Mouse (Mus musculus) forelimb bud, embryonic 11.5 days (tissue): ENCODE data around the gene Nup214.
"Not testable (repeated sequence)": the region's sequence is repeated elsewhere in the genome, so short reads cannot be mapped to it uniquely, and the experiment has no call there.

Source experiments
- DNase-seq: peaks from one replicate; pipeline ENCODE4 v3.0.0-alpha.2; 2012; ENCODE audit warnings: low read depth, low spot score

The Nup214 gene

GRCm38 (mm10) chr2:31963491-31963890 lies 10.7 kb upstream of the Nup214 start:
- no peak for DNase-seq

GRCm38 (mm10) chr2:31964191-31964590 lies 10.0 kb upstream of the Nup214 start:
- DNase-seq: no peak

DNA sequence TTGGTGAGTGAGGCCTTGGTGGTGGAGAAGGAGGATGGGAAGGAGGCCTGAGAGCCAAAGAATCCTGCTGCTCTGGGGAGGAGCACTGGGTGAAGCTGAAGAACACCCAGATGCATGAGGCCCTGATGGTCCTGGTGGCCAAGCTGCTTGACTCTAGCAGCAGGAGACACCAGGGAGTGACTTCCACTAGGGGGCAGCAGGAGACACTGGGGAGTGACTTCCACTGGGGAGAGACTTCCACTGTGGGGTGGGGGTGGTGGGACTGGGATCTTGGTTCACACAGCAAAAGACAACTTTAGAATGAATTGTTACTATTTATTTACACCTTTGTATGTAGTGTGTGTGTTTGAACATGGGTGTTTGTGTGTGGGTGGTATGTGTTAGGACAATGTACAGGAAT lies 9.1 kb upstream of the Nup214 start:
- no peak for DNase-seq

DNA sequence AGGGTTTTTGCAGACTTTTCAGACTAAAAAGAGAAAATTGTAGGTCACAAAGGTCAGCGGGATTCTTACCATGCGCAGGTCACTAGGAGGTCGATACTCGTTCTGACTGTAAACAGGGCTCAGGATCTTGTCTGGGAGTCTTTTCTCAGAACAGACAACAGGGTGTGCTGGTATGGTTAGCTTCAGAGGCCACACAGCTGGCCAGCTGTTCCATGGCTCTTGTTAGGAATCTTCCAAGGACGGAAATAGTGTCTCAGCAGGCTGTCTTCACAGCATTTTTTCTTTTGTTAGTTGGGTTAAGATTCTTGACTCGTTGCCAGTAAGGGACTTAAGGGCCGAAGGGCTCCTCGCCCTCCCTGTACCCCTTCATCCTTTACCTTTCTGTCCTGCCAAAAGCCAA lies 7.4 kb upstream of the Nup214 start:
- DNase-seq: no peak

DNA sequence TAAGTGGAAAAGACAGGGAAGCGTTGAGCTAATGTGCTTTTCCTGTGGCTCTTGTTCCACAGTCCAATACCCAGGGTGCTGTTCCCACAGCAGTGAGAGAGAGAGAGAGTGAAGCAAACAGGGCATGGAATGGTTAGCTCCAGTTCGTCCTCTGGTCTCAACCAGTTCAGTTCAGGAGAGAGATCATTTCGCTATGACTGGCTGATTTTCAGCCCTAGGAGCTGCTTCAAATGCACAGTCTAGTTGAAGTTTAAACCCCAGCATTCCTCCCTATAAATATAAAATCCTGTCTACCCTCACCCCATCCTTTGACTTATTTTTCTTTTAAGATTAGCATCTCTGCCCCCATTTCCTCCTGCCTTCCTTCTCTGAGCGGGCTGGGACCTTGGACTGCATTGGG lies 1.6 kb upstream of the Nup214 start:
- no peak for DNase-seq

DNA sequence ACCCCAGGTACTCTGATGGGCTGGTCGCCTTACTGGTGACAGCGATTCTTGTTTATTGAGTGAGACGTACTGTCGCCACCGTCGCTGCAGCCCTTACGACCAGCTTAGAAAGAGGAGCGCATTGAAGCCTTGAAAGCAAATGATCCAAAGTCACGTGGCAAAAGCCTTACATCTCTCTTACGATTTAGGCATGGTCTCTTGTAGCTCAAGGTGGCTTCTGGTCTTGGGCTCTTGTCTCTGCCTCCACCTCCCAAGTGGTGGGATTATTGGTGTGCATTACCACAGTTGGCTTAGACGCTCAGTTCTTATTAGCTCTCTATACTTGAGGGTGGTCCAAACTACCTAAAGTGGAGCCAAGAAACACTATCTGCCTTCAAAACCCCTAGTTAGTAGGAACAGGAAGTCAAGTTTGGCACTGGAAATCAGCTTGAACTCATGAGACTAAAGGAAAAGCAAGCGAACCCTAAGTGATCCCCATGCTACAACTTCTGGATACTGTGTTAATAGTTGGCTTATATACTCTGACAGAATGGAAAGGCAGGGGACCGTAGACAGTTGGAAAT lies 654 bp downstream of the Nup214 start:
- no peak for DNase-seq

GRCm38 (mm10) chr2:31987774-31988173 lies 13.5 kb downstream of the Nup214 start:
- DNase-seq: no peak

DNA sequence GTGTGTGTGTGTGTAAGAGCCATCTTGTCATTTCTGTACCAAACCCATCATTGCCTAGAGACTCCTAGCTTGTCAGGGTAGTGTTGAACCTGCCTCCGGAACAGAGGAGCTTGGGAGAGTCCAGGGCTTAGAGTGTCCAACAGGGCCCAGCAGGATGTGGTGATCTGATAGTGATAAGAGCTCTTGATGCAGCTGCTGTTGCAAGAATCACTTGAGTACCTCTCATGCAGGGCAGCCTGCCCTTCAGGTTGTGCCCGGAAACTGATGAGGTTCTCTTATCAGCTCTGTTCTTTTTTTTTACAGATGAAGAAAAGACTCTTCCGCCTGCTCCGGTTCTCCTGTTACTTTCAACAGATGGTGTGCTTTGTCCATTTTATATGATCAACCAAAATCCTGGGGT lies 16.7 kb downstream of the Nup214 start:
- no peak for DNase-seq

DNA sequence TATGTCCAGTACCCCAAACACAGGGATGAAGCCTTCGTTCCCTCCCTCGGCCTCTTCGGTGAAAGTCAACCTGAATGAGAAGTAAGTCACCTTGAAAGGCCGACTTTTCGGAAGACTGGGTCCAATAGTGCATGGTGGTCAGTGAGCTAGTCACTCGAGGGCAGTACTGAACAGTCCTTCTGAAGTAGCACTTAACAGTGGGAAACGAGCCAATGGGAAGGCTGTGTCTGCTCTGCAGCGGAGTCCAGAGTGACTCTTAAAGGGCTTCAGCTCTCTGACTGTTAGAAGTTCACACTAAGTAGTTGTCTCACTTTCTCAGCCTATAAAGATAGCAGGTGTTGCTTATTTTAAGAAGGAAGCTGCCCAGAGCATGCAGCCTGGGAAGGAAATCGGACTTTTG lies 20.7 kb downstream of the Nup214 start:
- no peak for DNase-seq

GRCm38 (mm10) chr2:31996060-31996459 lies 21.8 kb downstream of the Nup214 start:
- no peak for DNase-seq

- no peak for DNase-seq
Observed at GRCm38 (mm10) chr2:31997539-31997938, 23.3 kb downstream of the Nup214 start.

DNA sequence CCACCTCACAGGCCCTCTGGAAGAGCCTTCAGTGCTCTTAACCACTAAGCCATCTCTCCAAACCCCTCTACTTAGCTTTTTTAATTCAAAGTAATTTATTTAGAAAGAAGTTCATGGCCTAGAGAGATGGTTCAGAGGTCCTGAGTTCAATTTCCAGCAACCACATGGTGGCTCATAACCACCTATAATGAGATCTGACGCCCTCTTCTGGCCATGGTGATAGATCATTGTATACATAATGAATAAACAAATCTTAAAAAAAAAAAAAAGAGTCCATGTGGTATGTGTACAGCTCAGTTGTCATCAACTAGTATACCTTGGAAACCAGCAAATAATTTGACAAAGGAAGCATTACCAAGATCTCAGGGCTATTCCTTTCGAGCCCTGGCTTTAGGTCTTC lies 24.2 kb downstream of the Nup214 start:
- no peak for DNase-seq

DNA sequence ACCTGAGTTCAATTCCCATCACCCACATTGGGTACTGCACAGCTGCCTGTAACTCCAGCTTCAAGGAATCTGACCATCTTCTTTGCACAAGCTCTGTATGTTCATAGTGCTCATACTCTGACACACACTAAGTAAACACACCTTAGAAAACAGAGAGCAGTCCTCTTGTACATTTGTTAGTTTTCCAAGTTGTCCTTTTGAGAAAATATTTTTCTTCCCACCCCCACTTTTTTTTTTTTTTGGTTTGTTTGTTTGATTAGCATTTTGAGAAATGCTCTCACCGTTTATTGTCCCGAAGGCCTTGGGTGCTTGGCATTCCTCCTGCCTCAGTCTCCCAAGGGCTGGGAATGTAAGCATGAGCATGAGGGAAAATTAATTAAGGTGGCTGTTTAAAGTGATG lies 34.1 kb downstream of the Nup214 start:
- DNase-seq: no peak

DNA sequence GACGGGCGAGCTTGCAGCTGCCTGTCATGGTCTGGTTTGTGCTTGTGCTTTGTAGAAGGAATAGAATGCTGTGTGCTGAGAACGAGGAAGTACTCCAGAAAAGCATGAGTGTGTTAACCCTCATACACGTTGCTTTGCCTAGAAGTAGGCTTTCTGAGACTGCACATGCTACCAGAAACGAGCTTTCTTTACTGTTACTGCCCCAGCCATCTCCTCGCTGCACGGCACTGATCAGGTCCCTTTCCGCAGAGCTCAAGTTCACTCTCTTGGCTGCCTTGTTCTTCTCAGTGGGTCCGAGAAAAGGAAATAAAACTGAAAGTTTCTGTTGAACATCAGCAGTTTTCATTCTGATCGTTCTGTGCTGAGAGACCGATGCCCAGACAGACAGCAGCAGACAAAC lies 34.5 kb downstream of the Nup214 start:
- no peak for DNase-seq

DNA sequence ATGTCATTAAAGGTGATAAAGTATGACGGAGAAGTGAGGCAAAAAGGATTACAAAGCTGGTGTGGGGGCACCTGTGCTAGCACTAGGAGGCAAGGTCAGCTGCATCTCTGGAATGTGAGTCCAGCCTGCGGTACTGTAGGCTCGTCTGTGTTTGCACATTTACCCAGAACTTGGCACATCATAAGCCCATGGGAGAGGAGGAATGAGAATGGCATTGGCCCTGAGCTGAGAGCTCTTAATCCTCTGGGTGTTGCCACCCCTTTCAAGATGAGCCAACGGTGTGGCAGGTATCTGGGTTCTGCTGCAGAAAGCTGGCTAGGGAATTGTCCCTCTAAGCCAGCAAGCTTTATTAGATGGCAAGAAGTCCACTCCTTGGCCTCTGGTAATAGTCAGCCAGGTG lies 45.5 kb downstream of the Nup214 start:
- DNase-seq: no peak

GRCm38 (mm10) chr2:32020229-32020628 lies 46.0 kb downstream of the Nup214 start:
- DNase-seq: no peak

GRCm38 (mm10) chr2:32024372-32024771 lies 50.1 kb downstream of the Nup214 start:
- no peak for DNase-seq

- no peak for DNase-seq
Observed at GRCm38 (mm10) chr2:32029636-32030035, 55.4 kb downstream of the Nup214 start.

DNA sequence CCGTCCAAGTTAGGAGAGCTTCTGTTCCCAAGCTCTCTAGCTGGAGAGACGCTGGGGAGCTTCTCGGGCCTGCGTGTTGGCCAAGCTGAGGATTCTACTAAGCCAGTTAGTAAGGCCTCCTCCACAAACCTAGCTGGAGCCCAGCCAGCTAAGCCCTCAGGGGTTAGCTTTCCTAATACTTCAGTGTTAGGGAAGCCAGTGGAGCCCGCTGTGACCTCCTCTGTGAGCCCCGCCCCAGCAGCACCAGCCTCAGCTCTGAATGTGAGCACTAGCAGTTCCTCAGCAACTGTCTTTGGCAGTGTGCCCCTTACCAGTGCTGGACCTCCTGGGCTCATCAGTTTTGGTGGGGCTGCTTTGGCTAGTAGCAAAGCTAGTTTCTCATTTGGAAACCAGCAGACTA lies 59.2 kb downstream of the Nup214 start:
- DNase-seq: no peak

DNA sequence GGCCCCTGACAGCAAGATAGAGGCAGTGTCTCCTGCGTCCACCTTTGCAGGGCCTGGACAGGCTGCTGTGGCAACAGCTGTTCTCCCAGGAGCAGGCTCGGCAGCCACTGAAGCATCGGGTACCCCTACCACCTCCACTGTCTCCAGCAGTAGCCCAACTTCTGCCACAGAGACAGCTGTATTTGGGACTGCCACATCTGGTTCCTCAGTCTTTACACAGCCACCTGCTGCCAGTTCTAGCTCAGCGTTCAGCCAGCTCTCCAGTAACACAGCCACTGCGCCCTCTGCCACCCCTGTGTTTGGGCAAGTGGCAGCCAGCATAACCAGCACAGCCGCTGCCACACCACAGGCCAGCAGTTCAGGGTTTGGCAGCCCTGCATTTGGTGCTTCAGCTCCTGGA lies 60.0 kb downstream of the Nup214 start:
- no peak for DNase-seq

DNA sequence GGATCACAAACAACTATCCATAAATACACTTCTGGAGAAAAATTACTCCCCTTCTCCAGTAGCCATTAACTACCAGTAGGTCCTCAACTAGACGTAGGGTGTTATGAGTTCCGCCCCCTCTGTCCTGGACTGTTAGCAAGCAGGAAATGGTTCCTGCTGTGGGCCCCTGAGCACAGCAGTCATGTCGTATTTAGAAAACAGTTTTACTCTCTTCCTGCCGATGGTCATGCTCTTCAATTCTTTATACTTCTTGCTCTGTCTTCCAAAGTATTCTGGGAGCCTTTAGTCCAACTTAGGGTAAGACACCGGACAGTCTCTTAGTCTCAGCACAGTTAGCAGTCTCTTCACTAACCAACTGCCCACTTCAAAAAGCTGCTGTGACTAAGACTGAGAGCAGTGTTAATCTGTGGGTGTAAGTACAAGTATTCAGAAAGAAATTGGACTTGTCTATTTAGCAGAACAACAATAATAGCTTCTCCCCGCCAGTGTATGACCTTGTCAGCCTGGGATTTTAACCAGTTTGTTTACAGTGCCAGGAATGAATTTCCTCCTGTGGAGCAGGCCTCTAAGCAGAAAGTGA lies 63.1 kb downstream of the Nup214 start:
- DNase-seq: no peak

DNA sequence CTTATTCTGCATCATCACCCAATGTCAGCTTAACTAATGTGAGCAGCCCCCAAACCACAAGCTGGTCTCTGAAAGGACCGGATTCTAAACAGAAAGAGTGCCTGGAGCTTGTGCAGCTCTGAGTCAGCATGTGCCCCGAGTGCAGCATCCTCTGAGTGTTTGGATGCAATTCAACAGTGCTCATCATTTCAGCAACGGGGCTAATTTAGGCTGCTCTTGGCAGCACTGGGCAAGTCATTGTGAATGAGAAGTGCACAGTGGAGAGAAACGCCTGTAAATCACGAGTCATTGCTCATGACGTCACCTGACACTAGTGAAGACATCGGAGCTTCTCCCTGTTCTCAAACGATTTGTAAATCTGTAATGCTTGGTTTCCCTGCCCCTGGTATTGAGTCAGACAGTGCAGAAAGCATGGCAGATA lies 64.4 kb downstream of the Nup214 start:
- no peak for DNase-seq

- DNase-seq: not testable (repeated sequence)
Observed at GRCm38 (mm10) chr2:32040646-32041045, 66.4 kb downstream of the Nup214 start.

DNA sequence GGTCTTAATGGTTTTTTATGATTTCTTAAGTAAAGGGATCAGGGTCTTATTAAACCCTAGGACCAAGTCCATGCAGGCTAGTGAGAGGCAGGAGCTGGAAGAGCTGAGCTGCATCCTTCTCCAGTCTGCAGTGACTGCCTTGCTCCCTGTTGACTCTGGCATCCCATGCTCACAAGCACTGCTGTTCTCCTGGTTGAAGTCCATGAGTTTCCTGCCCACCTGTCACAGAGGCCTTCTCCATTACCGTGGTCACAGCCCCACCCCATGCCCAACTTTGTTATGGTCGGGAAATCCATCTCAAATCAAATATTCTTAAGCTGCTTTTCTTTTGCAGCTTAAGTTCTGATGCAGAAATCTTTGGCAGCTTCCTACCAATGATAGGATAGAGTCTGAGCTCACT lies 66.9 kb downstream of the Nup214 start:
- no peak for DNase-seq
